Mouse (Mus musculus) heart, adult 8-10 months (tissue): ENCODE measurements around the gene Prkag2. TPM values are rescaled to one million over a fixed set of nuclear protein-coding genes. Genes with fewer than 3 reads are reported as not detected.

ENCODE experiments used
- DNase-seq: peaks from one replicate; pipeline ENCODE4 v3.0.0; 2022; ENCODE audit warnings: low spot score
- total RNA-seq, 4 experiments: library from RNA; stranded (reverse); gene quantifications; 2 replicates each; pipeline ENCODE4 v1.2.4; 2022

Gene Prkag2
- 10 to 100 TPM; 26.9 to 39.0 (median 30.5) TPM for total RNA-seq

DNA sequence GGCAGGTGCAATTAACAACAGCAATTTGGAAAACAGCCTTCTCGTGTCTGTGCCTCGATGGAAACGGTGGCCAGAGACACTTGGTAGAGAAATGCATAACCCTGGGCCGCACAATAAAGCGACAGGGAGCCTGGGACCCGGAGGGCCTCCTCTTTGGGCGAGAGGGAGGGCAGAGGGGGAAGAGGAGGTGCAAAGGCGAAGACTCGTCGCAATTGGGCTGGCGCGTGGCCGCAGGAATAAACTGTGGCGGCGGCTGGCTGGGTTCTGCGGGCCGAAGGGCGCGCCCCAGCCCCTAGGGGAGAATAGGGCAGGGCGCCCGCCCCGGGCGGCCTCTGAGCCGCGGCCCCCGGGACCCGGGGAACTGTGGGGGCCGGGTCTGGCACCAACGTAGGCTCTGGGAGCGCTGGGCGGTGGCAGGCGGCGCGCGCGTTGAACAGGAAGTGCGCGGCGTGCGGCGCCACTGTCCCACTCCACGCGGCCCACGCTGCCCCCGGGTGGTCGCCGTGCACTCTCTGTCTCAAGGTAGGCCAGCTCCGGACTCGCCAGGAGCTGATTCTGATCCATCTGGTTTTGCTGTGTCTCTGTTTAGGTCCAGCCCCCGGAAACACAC is at the start of gene Prkag2:
TSS of gene Prkag2 (minus strand) at position 127 of the 610 bp plus-strand sequence.
- peak; percentile 60 for DNase-seq

- DNase-seq = no peak
Measured at GRCm38 (mm10) chr5:25149331-25149965, 49.0 kb upstream of the Prkag2 start.

DNA sequence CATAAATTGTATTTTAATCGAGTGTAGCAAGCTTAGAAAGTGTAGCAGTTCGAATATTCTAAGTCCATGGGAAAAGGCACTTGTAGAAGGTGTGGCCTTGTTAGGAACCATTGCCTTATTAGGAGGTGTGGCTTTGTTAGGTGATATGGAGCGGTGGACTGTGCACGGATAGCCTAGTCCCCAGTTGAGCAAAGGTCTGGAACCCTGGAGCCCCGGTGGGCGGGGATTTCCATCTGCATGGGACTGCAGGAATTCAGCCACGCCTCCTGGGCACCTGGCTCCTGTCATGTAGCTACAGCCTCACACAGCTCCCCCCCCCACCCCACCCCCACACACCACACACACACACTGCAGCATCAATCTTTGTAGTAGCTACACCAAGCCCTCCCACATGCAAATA is 46.3 kb upstream of the Prkag2 start:
- no peak for DNase-seq

- no peak for DNase-seq
Measured at GRCm38 (mm10) chr5:25127865-25128264, 27.4 kb upstream of the Prkag2 start.

DNA sequence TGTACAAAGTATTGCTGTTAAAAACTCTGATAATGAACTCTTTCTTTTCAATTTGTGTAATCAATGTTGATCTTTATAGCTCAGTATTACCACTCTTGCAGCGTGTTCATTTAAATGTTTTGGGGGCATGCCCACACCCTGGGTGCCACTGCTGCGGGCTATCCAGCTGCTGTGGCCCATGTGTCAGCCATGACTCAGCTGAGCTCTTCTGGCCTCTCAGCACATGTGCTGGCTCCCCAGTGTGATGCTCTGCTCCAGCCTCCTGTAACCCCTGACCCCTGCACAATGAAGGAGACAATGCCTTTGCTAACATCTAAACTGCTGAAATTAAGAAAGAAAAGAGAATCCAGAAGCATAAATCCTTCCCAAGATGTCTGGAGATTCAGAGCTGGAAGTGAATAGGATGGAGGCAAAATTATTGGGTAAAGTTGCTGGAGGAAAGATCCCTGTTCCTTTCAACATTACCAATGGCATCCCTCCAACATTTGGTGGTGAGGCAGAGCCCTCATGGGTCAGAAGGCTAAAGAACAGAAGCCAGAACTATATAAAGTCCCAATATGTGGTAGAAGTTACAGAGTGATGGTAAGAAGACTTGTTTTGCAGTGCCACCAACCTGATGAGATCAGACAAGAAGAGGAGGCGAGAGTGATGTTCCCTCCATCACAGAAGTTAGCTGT is 25.6 kb upstream of the Prkag2 start:
- DNase-seq = no peak

DNA sequence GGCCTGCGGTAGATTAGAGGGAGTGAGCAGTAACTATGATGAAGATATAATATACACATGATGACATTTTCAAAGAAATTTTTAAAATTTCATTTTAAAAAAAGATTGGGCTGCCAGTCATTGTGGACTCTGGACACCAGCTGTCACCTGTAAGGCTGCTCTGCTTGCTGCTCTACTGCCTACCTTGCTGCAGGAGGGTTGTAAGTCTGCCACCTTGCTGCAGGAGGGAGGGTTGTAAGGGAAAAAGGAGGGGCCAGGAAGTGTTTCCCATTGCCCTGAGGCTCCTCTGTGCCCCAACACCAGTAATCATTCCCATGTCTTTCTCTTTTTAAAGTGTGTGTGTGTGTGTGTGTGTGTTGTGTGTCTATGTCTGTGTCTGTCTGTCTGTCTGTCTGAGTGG is 22.1 kb upstream of the Prkag2 start:
- no peak for DNase-seq

DNA sequence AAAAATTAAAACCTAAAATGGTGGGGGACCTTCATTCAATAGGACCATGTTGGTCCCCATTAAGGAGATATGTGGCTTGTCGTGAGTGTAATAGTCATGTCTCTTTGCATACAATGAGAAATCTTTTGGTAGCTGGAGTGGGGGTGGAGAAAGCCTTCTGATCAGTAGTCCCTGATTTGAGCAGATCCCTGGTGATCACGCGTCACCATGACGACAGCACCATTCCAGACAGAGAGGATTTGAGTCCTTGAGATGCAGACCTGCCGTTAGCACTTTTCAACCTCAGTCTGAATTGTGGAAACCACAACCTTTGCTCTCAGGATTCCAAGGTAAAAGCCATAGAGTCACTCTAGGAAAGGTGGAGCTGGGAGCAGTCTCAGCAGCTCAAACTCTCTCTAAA is 18.7 kb upstream of the Prkag2 start:
- DNase-seq = no peak

- DNase-seq = no peak
Measured at GRCm38 (mm10) chr5:25115997-25116396, 15.6 kb upstream of the Prkag2 start.

DNA sequence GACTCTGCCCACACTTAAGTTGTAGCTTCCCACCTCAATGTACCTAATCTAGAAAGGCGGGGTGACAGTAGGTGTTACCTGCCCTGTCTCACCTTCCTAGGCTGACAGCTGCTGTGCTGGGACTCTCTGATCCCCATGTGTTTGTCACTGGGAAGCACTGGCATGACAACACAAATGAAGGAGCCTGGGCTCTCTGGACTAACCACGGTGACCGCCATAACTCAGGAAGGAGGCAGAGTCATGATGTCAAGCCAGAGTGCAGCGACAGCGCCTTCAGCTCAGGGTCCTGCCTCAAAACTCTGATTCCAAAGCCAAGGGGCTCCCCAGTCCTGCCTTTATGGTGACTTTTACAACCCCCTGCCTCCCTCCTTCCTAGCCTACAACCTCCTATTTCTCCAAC is 14.8 kb upstream of the Prkag2 start:
- DNase-seq = no peak

- no peak for DNase-seq
Measured at GRCm38 (mm10) chr5:25114110-25114509, 13.7 kb upstream of the Prkag2 start.

- no peak for DNase-seq
Measured at GRCm38 (mm10) chr5:25110314-25110713, 9.9 kb upstream of the Prkag2 start.

DNA sequence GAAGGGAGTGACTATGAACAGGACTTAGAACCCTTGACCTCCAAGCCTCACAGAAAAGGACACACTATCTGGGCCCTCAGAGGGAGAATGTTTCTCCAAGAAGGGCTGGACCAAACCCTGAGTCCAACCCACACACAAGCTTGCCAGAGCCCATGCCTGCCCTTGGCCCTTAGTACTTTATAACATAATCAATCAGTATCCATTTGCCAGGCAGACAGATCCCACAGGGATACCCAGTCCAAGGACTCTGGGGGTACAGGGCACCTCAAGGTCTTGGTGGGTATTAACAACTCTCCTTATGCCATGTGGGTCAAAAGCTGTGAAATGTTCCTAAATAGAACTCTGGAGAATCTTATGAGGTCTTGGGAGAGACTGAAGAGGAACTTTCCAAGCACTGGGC is 5.3 kb upstream of the Prkag2 start:
- DNase-seq = no peak

- peak; percentile 80 for DNase-seq
Measured at GRCm38 (mm10) chr5:25101126-25101523, 683 bp upstream of the Prkag2 start.

GRCm38 (mm10) chr5:25100157-25100515 is 306 bp downstream of the Prkag2 start:
- no peak for DNase-seq

DNA sequence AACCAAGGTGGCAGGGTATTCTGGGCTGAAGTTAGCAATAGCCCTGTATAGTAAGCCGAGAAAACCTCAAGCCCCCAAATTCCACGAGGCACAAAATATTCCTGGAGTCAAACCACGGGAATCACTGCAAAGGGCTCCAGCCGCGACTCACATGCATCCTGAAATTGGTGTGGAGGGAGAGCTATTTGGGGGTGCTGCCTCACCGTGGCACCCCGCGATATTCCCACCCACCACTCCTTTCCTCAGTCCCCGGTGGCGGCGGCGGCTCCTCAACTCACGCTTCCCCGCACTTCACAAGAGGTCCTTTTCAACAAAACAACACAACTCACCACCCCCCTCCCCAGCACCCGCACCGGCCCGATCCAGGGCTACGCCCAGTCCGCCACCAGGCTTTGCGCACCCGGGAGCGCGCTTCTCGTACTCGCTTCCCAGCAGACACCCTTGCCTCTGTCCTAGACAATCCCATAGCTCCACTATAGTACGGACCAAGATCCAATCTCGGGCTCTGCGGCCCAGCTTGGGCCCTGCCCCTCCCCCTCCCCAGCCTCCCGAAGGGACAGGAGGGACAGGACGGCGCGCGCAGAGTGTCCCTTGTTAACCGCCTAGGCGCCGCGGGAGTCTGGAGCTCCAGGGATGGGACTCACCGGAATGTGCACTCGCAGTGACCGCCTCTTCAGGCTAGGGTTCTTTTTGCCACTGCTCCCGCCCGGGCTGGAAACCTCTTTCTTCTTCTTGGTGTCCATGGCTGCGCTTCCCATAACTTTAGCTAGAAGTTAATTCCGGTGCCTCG is 880 bp downstream of the Prkag2 start:
- peak; percentile 46 for DNase-seq

DNA sequence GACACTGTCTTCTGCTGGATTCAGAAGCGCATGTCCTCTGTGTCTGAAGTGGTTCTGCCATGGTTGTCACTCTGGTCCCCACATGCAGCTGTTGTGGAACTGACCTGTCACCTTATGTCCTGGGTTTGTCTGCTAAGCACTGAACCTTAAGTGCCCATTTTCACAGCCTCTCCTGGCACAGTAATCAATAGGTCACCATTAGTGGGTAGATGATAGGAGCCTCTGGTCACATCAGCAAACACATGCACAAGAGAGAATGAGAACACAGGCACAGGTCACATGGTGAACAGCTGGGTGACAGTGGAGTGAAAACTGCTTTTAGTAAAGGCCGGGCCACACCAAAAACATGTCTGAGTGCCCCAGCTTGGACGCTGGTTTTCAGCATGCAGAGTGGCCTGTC is 2.6 kb downstream of the Prkag2 start:
- DNase-seq = no peak

GRCm38 (mm10) chr5:25096431-25096830 is 4.0 kb downstream of the Prkag2 start:
- DNase-seq = peak; percentile 40

DNA sequence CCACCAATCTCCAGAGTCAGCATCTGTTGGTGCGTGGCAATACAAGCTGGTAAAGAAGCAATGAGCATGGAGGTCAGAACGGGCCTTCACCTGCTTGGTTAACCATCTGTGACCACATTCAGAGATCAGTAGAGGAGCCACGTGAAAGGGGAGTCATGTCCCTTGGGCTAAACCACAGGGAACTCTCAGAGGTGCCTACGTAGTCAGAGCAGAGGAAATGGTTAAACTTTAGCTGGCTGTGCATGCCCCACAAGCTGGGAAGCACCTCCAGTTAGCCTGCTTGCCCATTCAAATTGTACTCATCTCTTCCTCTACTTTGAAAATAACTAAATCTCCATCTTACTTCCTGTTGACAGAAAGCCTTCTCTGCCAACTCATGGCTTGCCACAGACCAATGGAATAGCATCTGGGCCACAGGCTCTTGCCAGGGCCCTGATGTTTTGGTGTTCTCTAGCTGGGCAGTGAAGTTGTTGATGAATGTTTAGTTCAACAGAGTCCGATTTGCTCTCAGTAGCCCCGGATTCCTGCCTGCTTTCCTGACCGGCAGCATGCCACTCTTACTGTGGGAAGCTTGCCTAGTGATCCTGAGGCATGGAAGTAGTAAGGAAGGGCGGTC is 7.7 kb downstream of the Prkag2 start:
- DNase-seq = no peak

GRCm38 (mm10) chr5:25089258-25089972 is 11.0 kb downstream of the Prkag2 start:
- DNase-seq = no peak

DNA sequence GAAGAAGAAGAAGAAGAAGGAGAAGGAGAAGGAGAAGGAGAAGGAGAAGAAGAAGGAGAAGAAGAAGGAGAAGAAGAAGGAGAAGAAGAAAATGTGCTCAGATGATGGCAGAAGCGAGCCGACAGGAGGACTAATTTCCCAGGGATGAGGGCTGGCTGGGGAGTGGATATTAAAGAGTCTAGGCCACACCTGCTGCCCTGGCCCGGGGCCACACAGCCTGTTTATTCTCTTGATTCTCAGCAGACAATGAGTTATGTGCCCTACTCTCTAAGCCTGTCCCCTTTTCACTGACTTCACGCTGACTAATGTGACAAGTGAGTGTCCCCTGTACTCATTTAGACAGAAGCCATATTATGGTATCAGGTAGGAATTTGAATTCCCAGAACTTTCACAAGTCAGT is 11.8 kb downstream of the Prkag2 start:
- no peak for DNase-seq

- DNase-seq = no peak
Measured at GRCm38 (mm10) chr5:25088111-25088510, 12.3 kb downstream of the Prkag2 start.
